In the genomic region with DNA sequence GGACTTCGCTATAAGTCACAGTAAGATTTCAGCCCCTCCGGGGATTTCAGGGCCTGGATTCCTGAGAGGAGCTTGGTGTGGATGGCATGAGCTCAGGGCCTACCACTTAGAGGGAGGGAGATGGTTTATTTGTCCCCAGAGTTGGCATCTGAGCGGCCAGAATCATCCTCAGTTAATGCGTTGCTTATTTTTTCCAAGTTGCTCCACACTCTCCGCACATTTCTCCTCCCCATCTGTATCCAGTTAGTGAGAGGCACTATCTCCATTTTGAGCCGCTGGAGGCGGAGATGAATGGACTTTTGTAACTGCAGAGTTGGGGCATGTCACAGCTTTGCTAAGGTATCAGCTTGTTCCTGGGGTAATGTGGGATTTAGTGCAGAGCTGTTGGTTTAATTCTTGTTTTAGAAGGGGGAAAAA, we compare ENCODE assay signal across 8 mouse cellular contexts. TPM values are rescaled to one million over a fixed set of nuclear protein-coding genes. Genes with fewer than 3 reads are reported as not detected.
DNase-seq lines count a peak whose midpoint lies in the region; ATAC-seq lines count a peak whose summit lies in the region.

No protein-coding gene starts in this region.

- no peaks in the 10 kb centered on the region for H3K9me3 ChIP-seq in kidney, embryonic 16.5 days (ENCODE audit: low read length)
- H3K9me3 ChIP-seq in hindbrain, embryonic 13.5 days: no peaks in the 10 kb centered on the region
- H3K9me3 ChIP-seq in midbrain, embryonic 15.5 days: no peaks in the 10 kb centered on the region

- H3K9ac ChIP-seq in kidney, embryonic 16.5 days (replicated peaks; ENCODE audit: low read length): peak overlapping the region; percentile 99
- H3K9ac ChIP-seq in hindbrain, embryonic 13.5 days: peak overlapping the region; percentile 90
- H3K9ac ChIP-seq in midbrain, embryonic 15.5 days: peak overlapping the region; percentile 67

- H3K4me2 ChIP-seq in kidney, embryonic 16.5 days (replicated peaks; ENCODE audit: low read depth, low read length): peak overlapping the region; percentile 87
- peak overlapping the region; percentile 86 for H3K4me2 ChIP-seq in hindbrain, embryonic 13.5 days
- H3K4me2 ChIP-seq in midbrain, embryonic 15.5 days: peak overlapping the region; percentile 83

- DNase-seq in kidney, adult 9 months: no peak
- DNase-seq in layer of hippocampus, postnatal 25 days (ENCODE audit: extremely low spot score in 1 of 2, low spot score in 1 of 2): no peak
- no peak for DNase-seq in right cerebral cortex, postnatal 14 days
- DNase-seq in MN1 (ENCODE audit: low spot score): no peak

- no peak for ATAC-seq in kidney, embryonic 16.5 days (ENCODE audit: low FRiP score, low TSS enrichment)
- ATAC-seq in hindbrain, embryonic 13.5 days (ENCODE audit: low FRiP score): no peak
- no peak for ATAC-seq in midbrain, embryonic 15.5 days (replicated peaks)

- peak overlapping the region; percentile 97 for H3K27ac ChIP-seq in kidney, embryonic 16.5 days (ENCODE audit: low read length)
- H3K27ac ChIP-seq in brown adipose tissue, adult 24 weeks (replicated peaks; ENCODE audit: low read depth, low read length): peak overlapping the region; percentile 94
- peak overlapping the region; percentile 70 for H3K27ac ChIP-seq in hindbrain, embryonic 13.5 days
- H3K27ac ChIP-seq in midbrain, embryonic 15.5 days: 0 out of 2 replicates have a peak overlapping the region, but pooled peaks have one; percentile 62

- H3K4me3 ChIP-seq in kidney, embryonic 16.5 days (ENCODE audit: low read length): peak overlapping the region; percentile 88
- peak overlapping the region; percentile 96 for H3K4me3 ChIP-seq in brown adipose tissue, adult 24 weeks (ENCODE audit: insufficient read depth, low read depth, low read length)
- H3K4me3 ChIP-seq in hindbrain, embryonic 13.5 days: peak overlapping the region; percentile 71
- peak overlapping the region; percentile 63 for H3K4me3 ChIP-seq in midbrain, embryonic 15.5 days

- H3K4me1 ChIP-seq in kidney, embryonic 16.5 days (ENCODE audit: insufficient read depth, low read length): peaks cover 54% of the 10 kb centered on the region
- H3K4me1 ChIP-seq in brown adipose tissue, adult 24 weeks (ENCODE audit: control insufficient read depth, insufficient read depth, insufficient read length, low read length): peaks cover 33% of the 10 kb centered on the region
- H3K4me1 ChIP-seq in hindbrain, embryonic 13.5 days (replicated peaks): peaks cover 69% of the 10 kb centered on the region
- H3K4me1 ChIP-seq in midbrain, embryonic 15.5 days: peaks cover 49% of the 10 kb centered on the region

- no peaks in the 10 kb centered on the region for H3K27me3 ChIP-seq in kidney, embryonic 16.5 days (ENCODE audit: insufficient read depth, low read length)
- H3K27me3 ChIP-seq in hindbrain, embryonic 13.5 days: no peaks in the 10 kb centered on the region
- H3K27me3 ChIP-seq in midbrain, embryonic 15.5 days (replicated peaks): no peaks in the 10 kb centered on the region

- no peaks in the 10 kb centered on the region for H3K36me3 ChIP-seq in kidney, embryonic 16.5 days (ENCODE audit: insufficient read depth, low read length)
- no peaks in the 10 kb centered on the region for H3K36me3 ChIP-seq in hindbrain, embryonic 13.5 days
- H3K36me3 ChIP-seq in midbrain, embryonic 15.5 days (replicated peaks): no peaks in the 10 kb centered on the region

- WGBS in kidney, embryonic 16.5 days: 4% methylated on average over 7 of the region's 7 CpGs
- 10% methylated on average over 7 of the region's 7 CpGs for WGBS in hindbrain, embryonic 13.5 days
- WGBS in midbrain, embryonic 15.5 days: 8% methylated on average over 7 of the region's 7 CpGs

RNA-seq across cellular contexts. Expression of gene Qrfp, which starts 49.3 kb away (rescaled TPM):
- polyA plus RNA-seq in kidney, embryonic 16.5 days (2015; fragmentation: Nextera tagmentation; extraction: Ambion mirVana): 0.09 TPM in 1 of 2 replicates, not detected in the other
- not detected in 2 replicates for polyA plus RNA-seq in brown adipose tissue, adult 24 weeks (2012; ENCODE audit: insufficient read depth, insufficient read length, missing spikeins)
- 0.08 TPM in 1 of 2 replicates, not detected in the other for polyA plus RNA-seq in hindbrain, embryonic 13.5 days (2015; fragmentation: Nextera tagmentation; extraction: Ambion mirVana)
- polyA plus RNA-seq in midbrain, embryonic 15.5 days (2015; fragmentation: Nextera tagmentation; extraction: Ambion mirVana): 0.05 and 0.09 TPM in 2 replicates
- total RNA-seq in layer of hippocampus, postnatal 25 days (2021): not detected
